Mouse (Mus musculus) C2C12 (cell line): ENCODE measurements around the gene Trem2.

Experiments used
- CEBPB ChIP-seq: IDR thresholded peaks from one replicate; pipeline ENCODE4 v1.6.1; 2011; ENCODE audit warnings: low read depth, mild to moderate bottlenecking, control low read depth, moderate library complexity
- CTCF ChIP-seq: IDR thresholded peaks from one replicate; pipeline ENCODE4 v1.5.1; 2011; ENCODE audit not compliant: control insufficient read depth, insufficient read depth, insufficient read length
- FOSL1 ChIP-seq: IDR thresholded peaks from one replicate; pipeline ENCODE4 v1.8.0; 2011; ENCODE audit warnings: mild to moderate bottlenecking, low read length; ENCODE audit not compliant: poor library complexity, insufficient read depth, severe bottlenecking
- MAX ChIP-seq: IDR thresholded peaks from one replicate; pipeline ENCODE4 v1.6.1; 2011; ENCODE audit warnings: mild to moderate bottlenecking, control low read depth
- USF1 ChIP-seq: IDR thresholded peaks from one replicate; pipeline ENCODE4 v1.6.1; 2011; ENCODE audit warnings: low read depth, mild to moderate bottlenecking, control low read depth, moderate library complexity

GRCm38 (mm10) chr17:48300199-48300598 lies 46.0 kb upstream of the Trem2 start:
- TF ChIP-seq CTCF (no peak), CEBPB (no peak), USF1 (no peak), FOSL1 (no peak), MAX (no peak)
